Mouse (Mus musculus) forebrain, postnatal 0 days (tissue): ENCODE data around the gene Rad54l. TPM values are rescaled to one million over a fixed set of nuclear protein-coding genes. Genes with fewer than 3 reads are reported as not detected.
A peak's percentile ranks its signal among the peaks of the same experiment; 100 is the strongest.

ENCODE experiments used
- ATAC-seq: fragments of 200-750 bp; cut with Nextera tagmentation; 2 replicates; pipeline ENCODE4 v1.8.0; 2017; ENCODE audit warnings: mild to moderate bottlenecking, moderate library complexity
- DNase-seq: peaks from one replicate; pipeline ENCODE4 v3.0.0-alpha.2; 2015
- H3K27ac ChIP-seq: fragments of 300-500 bp; sonication (generic); 2 replicates; pipeline ENCODE4 v1.5.1; 2014; ENCODE audit warnings: low read depth, mild to moderate bottlenecking, antibody characterized with exemption, low read length, moderate library complexity, mixed read lengths
- H3K27me3 ChIP-seq: fragments of 300-500 bp; sonication (generic); 2 replicates; pipeline ENCODE4 v1.6.1; 2014; ENCODE audit warnings: mild to moderate bottlenecking, low read length, mixed read lengths; ENCODE audit not compliant: insufficient read depth
- H3K36me3 ChIP-seq: fragments of 300-500 bp; sonication (generic); 2 replicates; pipeline ENCODE4 v1.6.1; 2014; ENCODE audit warnings: mild to moderate bottlenecking, moderate library complexity; ENCODE audit not compliant: insufficient read depth
- H3K4me1 ChIP-seq: fragments of 300-500 bp; sonication (generic); 2 replicates; pipeline ENCODE4 v1.6.1; 2014; ENCODE audit warnings: antibody characterized with exemption; ENCODE audit not compliant: insufficient read depth
- H3K4me2 ChIP-seq: fragments of 300-500 bp; sonication (generic); 2 replicates; pipeline ENCODE4 v1.6.1; 2014; ENCODE audit warnings: low read depth, mild to moderate bottlenecking, moderate library complexity
- H3K4me3 ChIP-seq: fragments of 300-500 bp; sonication (generic); 2 replicates; pipeline ENCODE4 v1.5.1; 2014; ENCODE audit warnings: low read depth, low read length, mixed read lengths
- H3K9ac ChIP-seq: fragments of 300-500 bp; sonication (generic); 2 replicates; pipeline ENCODE4 v1.6.1; 2014; ENCODE audit warnings: mild to moderate bottlenecking
- H3K9me3 ChIP-seq: fragments of 300-500 bp; sonication (generic); 2 replicates; pipeline ENCODE4 v1.6.1; 2016; ENCODE audit warnings: low read length
- CTCF ChIP-seq: sonication (generic); IDR thresholded peaks from 2 replicates; pipeline ENCODE4 v1.5.1; 2016; ENCODE audit warnings: antibody characterized with exemption, control low read depth, low read depth
- WGBS: fragments of 180-500 bp; shearing (Covaris S2); extraction: QIAGEN DNeasy Blood & Tissue Kit; methylation state at CpG from one replicate; pipeline ENCODE4 v1.1.7; 2014; 5-methylcytosine and 5-hydroxymethylcytosine counted together
- polyA plus RNA-seq: library from polyadenylated mRNA; unstranded; fragments of >200 nt; fragmentation: Nextera tagmentation; extraction: Ambion mirVana; gene quantifications from 2 replicates; pipeline ENCODE4 v1.2.1, GENCODE M21; 2015
- total RNA-seq: library from RNA; depleted of rRNA; stranded (reverse); fragments of >200 nt; gene quantifications from 2 replicates; pipeline ENCODE4 v1.2.3, GENCODE M21; 2014

Rad54l gene
- total and polyA plus RNA-seq, 2 experiments from 2014 or later, result 2.0 to 3.5 TPM

GRCm38 (mm10) chr4:116141736-116142135, 18.2 kb upstream of the Rad54l start:
- H3K4me2 ChIP-seq, result no peak overlapping the region

DNA sequence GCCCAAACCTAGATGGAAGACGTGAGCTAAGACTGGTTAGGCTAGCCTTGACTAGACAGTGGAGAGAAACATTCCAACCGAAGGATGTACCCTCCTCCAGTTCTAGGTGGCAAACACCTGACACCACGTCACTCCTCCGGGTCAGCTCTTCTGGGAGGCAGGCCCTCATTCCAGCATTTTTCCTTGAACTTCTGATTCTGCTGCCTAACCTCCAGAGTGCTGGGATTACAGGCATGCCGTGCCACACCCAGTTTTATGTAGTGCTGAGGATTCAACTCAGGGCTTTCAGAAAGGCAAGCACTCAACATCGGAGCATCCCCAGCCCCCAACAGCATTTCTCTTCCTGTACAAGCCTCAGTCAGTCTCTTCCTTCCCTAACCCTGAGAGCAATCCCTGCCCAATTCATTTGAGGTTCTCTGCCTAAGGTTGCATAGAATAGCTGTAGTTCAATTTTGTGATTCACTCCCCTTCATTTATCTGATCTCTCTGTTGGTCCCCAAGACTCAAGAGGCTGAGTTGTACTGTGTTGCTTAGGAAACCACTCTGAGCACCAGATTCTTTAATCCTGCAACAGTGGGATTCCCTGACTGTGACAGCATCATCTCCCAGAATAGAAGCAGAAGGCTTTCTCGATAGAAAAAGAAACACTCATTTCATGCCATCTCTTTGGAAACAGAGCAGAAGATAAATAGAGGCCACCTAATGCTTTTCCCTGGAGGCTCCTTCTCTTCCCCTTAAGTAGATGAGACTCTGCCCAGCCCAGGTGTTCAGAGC, 17.5 kb upstream of the Rad54l start:
- no peaks in the 10 kb centered on the region for H3K9me3 ChIP-seq
- no peak for TF ChIP-seq CTCF
- H3K27ac ChIP-seq, result peak overlapping the region; percentile 54; the same call in 1 of the 2 replicates
- H3K4me2 ChIP-seq, result no peak overlapping the region
- H3K36me3 ChIP-seq, result no peaks in the 10 kb centered on the region
- no peak overlapping the region for H3K4me3 ChIP-seq
- no peaks in the 10 kb centered on the region for H3K27me3 ChIP-seq
- H3K9ac ChIP-seq, result no peak overlapping the region
- WGBS, result 76% methylated on average over 7 of the region's 7 CpGs
- DNase-seq (peak; percentile 61), ATAC-seq (peak; percentile 70)
- H3K4me1 ChIP-seq, result peaks cover 5% of the 10 kb centered on the region; the same call in 1 of the 2 replicates

More at GRCm38 (mm10) chr4:116141736-116142135, 18.2 kb upstream of the Rad54l start:
- 88% methylated on average over 1 of the region's 1 CpGs for WGBS
- DNase-seq, result no peak
- peak overlapping the region; percentile 54; the same call in 1 of the 2 replicates for H3K27ac ChIP-seq
- no peaks in the 10 kb centered on the region for H3K9me3 ChIP-seq
- H3K27me3 ChIP-seq, result no peaks in the 10 kb centered on the region
- H3K36me3 ChIP-seq, result no peaks in the 10 kb centered on the region
- no peak overlapping the region for H3K4me3 ChIP-seq
- TF ChIP-seq CTCF, result no peak
- H3K9ac ChIP-seq, result no peak overlapping the region
- peaks cover 5% of the 10 kb centered on the region; the same call in 1 of the 2 replicates for H3K4me1 ChIP-seq
- ATAC-seq, result no peak

DNA sequence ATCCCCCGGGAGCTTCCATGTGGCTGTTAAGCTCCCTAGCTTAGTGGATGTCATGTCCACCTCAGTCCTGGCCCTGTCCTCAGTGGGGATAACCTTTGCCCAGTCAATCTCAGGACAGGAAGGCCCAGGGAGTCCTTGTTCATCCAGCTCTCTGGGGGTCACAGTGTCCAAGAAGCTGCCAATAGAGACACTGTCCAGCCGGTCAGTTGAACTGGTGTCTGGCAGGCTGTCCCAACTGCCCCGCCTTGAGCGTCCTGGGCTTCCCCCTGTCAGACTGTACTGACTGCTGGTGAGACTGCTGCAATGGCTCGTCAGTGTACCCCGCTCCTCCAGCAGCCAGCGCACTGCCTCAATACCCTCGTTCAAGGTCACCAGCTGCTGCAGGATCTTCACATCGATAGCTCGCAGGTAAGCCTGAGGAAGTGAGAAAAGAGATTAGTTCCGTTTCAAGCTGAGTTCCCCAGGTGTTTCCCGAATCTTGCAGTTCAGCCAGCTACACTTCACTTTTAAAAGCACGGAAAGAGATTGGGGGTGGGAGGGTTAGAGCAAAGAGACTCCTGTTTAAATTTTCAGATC, 14.0 kb upstream of the Rad54l start:
- Histone ChIP-seq H3K4me1 (peaks cover 5% of the 10 kb centered on the region; the same call in 1 of the 2 replicates), H3K36me3 (no peaks in the 10 kb centered on the region), H3K27ac (no peak overlapping the region), H3K4me2 (no peak overlapping the region), H3K27me3 (no peaks in the 10 kb centered on the region), H3K9ac (no peak overlapping the region), H3K4me3 (no peak overlapping the region), H3K9me3 (no peaks in the 10 kb centered on the region)
- DNase-seq, result no peak
- no peak for ATAC-seq
- WGBS, result 55% methylated on average over 13 of the region's 13 CpGs
- no peak for TF ChIP-seq CTCF

DNA sequence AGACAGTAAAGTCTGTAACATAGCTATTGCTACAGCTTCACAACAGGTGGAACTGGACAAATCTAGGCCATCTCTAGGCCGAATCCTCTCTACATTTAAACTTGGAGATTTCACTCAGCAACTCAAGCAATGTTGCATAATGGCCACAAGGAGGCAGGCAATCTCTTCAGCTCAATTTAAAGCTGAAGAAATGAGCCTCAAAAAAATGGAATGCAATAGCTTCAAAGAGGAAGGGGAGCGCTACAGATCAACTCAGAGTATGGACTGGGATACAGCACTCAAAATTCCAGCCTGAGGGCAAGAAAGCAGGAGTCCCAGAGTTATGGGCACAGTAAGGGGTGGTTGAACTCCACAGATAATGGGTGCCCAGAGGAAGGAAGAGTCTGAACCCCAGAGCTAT, 11.5 kb upstream of the Rad54l start:
- Histone ChIP-seq H3K4me1 (no peaks in the 10 kb centered on the region), H3K9ac (no peak overlapping the region), H3K9me3 (no peaks in the 10 kb centered on the region), H3K4me3 (no peak overlapping the region), H3K36me3 (no peaks in the 10 kb centered on the region), H3K27ac (no peak overlapping the region), H3K27me3 (no peaks in the 10 kb centered on the region), H3K4me2 (no peak overlapping the region)
- WGBS, result 21% methylated on average over 2 of the region's 2 CpGs
- ATAC-seq (peak; percentile 77), DNase-seq (peak; percentile 76)
- peak; percentile 94 for TF ChIP-seq CTCF

- no peak for ATAC-seq
- 91% methylated on average over 4 of the region's 4 CpGs for WGBS
- no peaks in the 10 kb centered on the region for H3K36me3 ChIP-seq
- no peak for TF ChIP-seq CTCF
- no peak overlapping the region for H3K4me2 ChIP-seq
- H3K4me1 ChIP-seq, result no peaks in the 10 kb centered on the region
- H3K27me3 ChIP-seq, result no peaks in the 10 kb centered on the region
- H3K4me3 ChIP-seq, result no peak overlapping the region
- no peak overlapping the region for H3K27ac ChIP-seq
- DNase-seq, result no peak
- H3K9me3 ChIP-seq, result no peaks in the 10 kb centered on the region
- no peak overlapping the region for H3K9ac ChIP-seq
Observed at GRCm38 (mm10) chr4:116133126-116133525, 9.6 kb upstream of the Rad54l start.

GRCm38 (mm10) chr4:116127956-116128355, 4.5 kb upstream of the Rad54l start:
- Histone ChIP-seq H3K36me3 (no peaks in the 10 kb centered on the region), H3K4me2 (no peak overlapping the region), H3K27me3 (no peaks in the 10 kb centered on the region), H3K4me1 (no peaks in the 10 kb centered on the region), H3K27ac (no peak overlapping the region), H3K9me3 (no peaks in the 10 kb centered on the region), H3K9ac (no peak overlapping the region), H3K4me3 (no peak overlapping the region)
- no peak for TF ChIP-seq CTCF
- WGBS, result 73% methylated on average over 6 of the region's 6 CpGs
- ATAC-seq, result no peak
- no peak for DNase-seq

DNA sequence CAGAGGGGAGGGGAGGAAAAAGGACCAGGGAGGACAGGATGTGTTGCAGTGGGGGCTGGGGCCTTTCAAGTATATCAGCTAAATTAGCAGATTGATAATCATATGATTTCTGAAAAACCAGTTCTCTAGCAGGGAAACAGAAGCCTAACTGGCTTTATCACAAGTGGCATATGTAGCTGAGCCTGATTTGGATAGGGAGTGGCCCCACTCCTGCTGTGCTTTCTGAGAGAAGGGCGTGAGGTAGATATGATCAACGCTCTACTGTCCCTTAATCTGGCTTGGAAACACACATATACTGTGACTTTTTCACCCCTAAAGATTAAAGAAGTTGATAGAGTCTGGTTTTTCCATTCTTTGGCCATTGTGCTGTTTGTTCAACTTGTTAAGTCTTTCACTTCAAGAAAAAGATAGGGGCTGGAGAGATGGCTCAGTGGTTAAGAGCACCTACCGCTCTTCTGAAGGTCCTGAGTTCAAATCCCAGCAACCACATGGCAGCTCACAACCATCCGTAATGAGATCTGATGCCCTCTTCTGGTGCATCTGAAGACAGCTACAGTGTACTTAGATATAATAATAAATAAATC, 2.4 kb upstream of the Rad54l start:
- ATAC-seq (no peak), DNase-seq (no peak)
- Histone ChIP-seq H3K4me2 (no peak overlapping the region), H3K4me3 (no peak overlapping the region), H3K36me3 (no peaks in the 10 kb centered on the region), H3K4me1 (no peaks in the 10 kb centered on the region), H3K27ac (no peak overlapping the region), H3K9ac (no peak overlapping the region), H3K9me3 (no peaks in the 10 kb centered on the region), H3K27me3 (no peaks in the 10 kb centered on the region)
- no peak for TF ChIP-seq CTCF
- WGBS, result 96% methylated on average over 4 of the region's 4 CpGs
